Mouse (Mus musculus) MEL (cell line): ENCODE data around the gene Ppp4c.

ENCODE experiments used
- CTCF ChIP-seq, 3 experiments: IDR thresholded peaks in 2 of 3; conservative IDR thresholded peaks in 1 of 3; 2 replicates each; pipeline ENCODE4 v1.5.1; 2011 to 2012; ENCODE audit warnings: low read length in 3 of 3, low read depth in 2 of 3, mild to moderate bottlenecking in 2 of 3, improper control_type of control experiment in 1 of 3, inconsistent platforms in 1 of 3, mixed read lengths in 1 of 3, moderate library complexity in 1 of 3; ENCODE audit not compliant: control insufficient read depth in 1 of 3, insufficient read depth in 1 of 3, poor library complexity in 1 of 3, severe bottlenecking in 1 of 3
- E2F4 ChIP-seq: IDR thresholded peaks from 2 replicates; pipeline ENCODE4 v1.6.1; 2011; ENCODE audit warnings: low read depth, low read length, improper control_type of control experiment, borderline replicate concordance
- ELF1 ChIP-seq: IDR thresholded peaks from 2 replicates; pipeline ENCODE4 v1.6.1; 2014; ENCODE audit warnings: low read depth, mild to moderate bottlenecking, inconsistent platforms, low read length, improper control_type of control experiment, moderate library complexity
- EP300 ChIP-seq, 2 experiments: IDR thresholded peaks; 2 replicates each; pipeline ENCODE4 v1.6.1; 2011; ENCODE audit warnings: improper control_type of control experiment in 2 of 2, low read length in 2 of 2, low read depth in 1 of 2, mild to moderate bottlenecking in 1 of 2
- HCFC1 ChIP-seq: IDR thresholded peaks from 2 replicates; pipeline ENCODE4 v1.6.1; 2012; ENCODE audit warnings: low read depth, mild to moderate bottlenecking, inconsistent platforms, low read length, improper control_type of control experiment, moderate library complexity
- JUND ChIP-seq: IDR thresholded peaks from 2 replicates; pipeline ENCODE4 v1.6.1; 2011; ENCODE audit warnings: low read depth, mild to moderate bottlenecking, improper control_type of control experiment, low read length
- MAX ChIP-seq: IDR thresholded peaks from 2 replicates; pipeline ENCODE4 v1.6.1; 2011; ENCODE audit warnings: low read length, improper control_type of control experiment
- MAZ ChIP-seq: IDR thresholded peaks from 2 replicates; pipeline ENCODE4 v1.6.1; 2012; ENCODE audit warnings: low read depth, mild to moderate bottlenecking, inconsistent platforms, low read length, improper control_type of control experiment
- MXI1 ChIP-seq: IDR thresholded peaks from 2 replicates; pipeline ENCODE4 v1.6.1; 2011; ENCODE audit warnings: mild to moderate bottlenecking, low read depth, low read length, improper control_type of control experiment
- POLR2A ChIP-seq, 2 experiments: IDR thresholded peaks; 2 replicates each; pipeline ENCODE4 v1.6.1; 2011 to 2012; ENCODE audit warnings: low read length in 2 of 2, mild to moderate bottlenecking in 2 of 2, control low read depth in 1 of 2, improper control_type of control experiment in 1 of 2, low read depth in 1 of 2, moderate library complexity in 1 of 2; ENCODE audit not compliant: control insufficient read depth in 1 of 2, insufficient read depth in 1 of 2, poor library complexity in 1 of 2
- POLR2AphosphoS2 ChIP-seq: IDR thresholded peaks from 2 replicates; pipeline ENCODE4 v1.6.1; 2011; ENCODE audit warnings: low read length, improper control_type of control experiment
- ZKSCAN1 ChIP-seq: IDR thresholded peaks from 2 replicates; pipeline ENCODE4 v1.6.1; 2012; ENCODE audit warnings: low read depth, mild to moderate bottlenecking, inconsistent platforms, low read length, improper control_type of control experiment, moderate library complexity
- ZNF384 ChIP-seq: IDR thresholded peaks from 2 replicates; pipeline ENCODE4 v1.6.1; 2012; ENCODE audit warnings: low read depth, mild to moderate bottlenecking, inconsistent platforms, low read length, improper control_type of control experiment

DNA sequence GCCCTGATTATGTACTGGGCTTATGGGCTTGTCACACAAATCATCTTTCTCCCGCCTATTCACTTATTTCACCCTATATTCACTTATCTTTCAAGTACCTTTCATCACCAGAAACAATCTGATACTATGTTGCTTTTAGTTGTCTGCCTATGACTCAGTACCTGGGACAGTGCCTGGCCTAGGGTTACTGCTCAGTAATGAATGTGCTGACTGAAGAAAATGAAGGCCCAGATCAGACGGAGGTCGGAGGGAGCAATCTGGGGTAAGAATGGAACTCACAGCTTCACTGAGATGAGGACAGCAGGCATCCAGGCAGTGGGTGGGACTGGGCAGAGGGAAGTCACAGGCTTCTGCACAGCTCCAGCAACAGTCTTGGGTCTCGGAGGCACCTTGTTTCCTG lies 15.1 kb upstream of the Ppp4c start:
- TF ChIP-seq EP300 (IDR thresholded peaks at IDR 0.05; ENCODE audit: low read depth in 1 of 2, low read length in 2 of 2) (no peak), ZNF384 (no peak), POLR2A (IDR thresholded peaks at IDR 0.05; ENCODE audit: control insufficient read depth in 1 of 2, insufficient read depth in 1 of 2, low read depth in 1 of 2, low read length in 2 of 2, poor library complexity in 1 of 2) (no peak), MAZ (no peak), CTCF (IDR thresholded peaks at IDR 0.05 in 2 of 3, conservative IDR thresholded peaks at IDR 0.05 in 1 of 3; ENCODE audit: control insufficient read depth in 1 of 3, insufficient read depth in 1 of 3, low read depth in 2 of 3, low read length in 3 of 3, poor library complexity in 1 of 3, severe bottlenecking in 1 of 3) (no peak), ZKSCAN1 (no peak), E2F4 (no peak), MAX (no peak), ELF1 (no peak), HCFC1 (no peak), POLR2AphosphoS2 (no peak), MXI1 (no peak), JUND (no peak)
